Mouse (Mus musculus): ENCODE results near the gene Mcoln2. TPM values are rescaled to one million over a fixed set of nuclear protein-coding genes. Genes with fewer than 3 reads are reported as not detected.
"Not testable (repeated sequence)": the region's sequence is repeated elsewhere in the genome, so short reads cannot be mapped to it uniquely, and the experiment has no call there.

Gene Mcoln2
- polyA plus RNA-seq, 1 experiment: 0.07 TPM

DNA sequence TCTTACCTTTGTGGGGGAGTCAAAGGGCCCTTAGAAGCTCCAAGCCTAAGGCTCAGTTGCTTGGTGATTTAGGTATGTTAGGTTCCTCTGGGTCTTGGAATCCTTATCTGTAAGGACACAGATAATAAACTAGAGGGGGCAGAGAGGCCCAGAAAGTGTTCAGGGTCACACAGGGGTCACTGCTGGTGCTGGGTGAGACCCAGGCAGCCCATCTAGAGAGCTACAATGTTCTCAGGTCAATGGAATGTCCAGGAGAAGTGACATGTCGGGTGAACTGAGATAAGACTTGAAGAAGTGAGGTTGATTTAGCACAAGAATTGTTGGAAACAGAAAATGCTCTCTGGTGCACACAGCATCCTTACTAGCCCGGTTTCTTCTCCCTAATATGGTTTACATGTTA lies 54.7 kb downstream of the Mcoln2 start:
- TF ChIP-seq CTCF (IDR thresholded peaks at IDR 0.05; ENCODE audit: borderline replicate concordance, insufficient read depth, low read depth, low read length) (no peak), POLR2A (IDR thresholded peaks at IDR 0.05; ENCODE audit: borderline replicate concordance, insufficient read depth, low read length) (no peak)
- H3K4me3 ChIP-seq (replicated peaks; ENCODE audit: insufficient read depth, low read depth, low read length): no peak overlapping the region
- H3K4me1 ChIP-seq (ENCODE audit: control insufficient read depth, insufficient read depth, low read length): no peaks in the 10 kb centered on the region
- 88% methylated on average over 2 of the region's 2 CpGs for WGBS
- no peak for DNase-seq
- no peaks in the 10 kb centered on the region; the same call in 1 of the 2 replicates for H3K27me3 ChIP-seq (ENCODE audit: control insufficient read depth, insufficient read depth, low read length)
- H3K27ac ChIP-seq (ENCODE audit: insufficient read depth, low read length): no peak overlapping the region

- Histone ChIP-seq H3K4me1 (ENCODE audit: control insufficient read depth, insufficient read depth, low read length) (no peaks in the 10 kb centered on the region), H3K27ac (ENCODE audit: insufficient read depth, low read length) (no peak overlapping the region), H3K27me3 (ENCODE audit: control insufficient read depth, insufficient read depth, low read length) (no peaks in the 10 kb centered on the region; the same call in 1 of the 2 replicates), H3K4me3 (replicated peaks; ENCODE audit: insufficient read depth, low read depth, low read length) (no peak overlapping the region)
- TF ChIP-seq POLR2A (IDR thresholded peaks at IDR 0.05; ENCODE audit: borderline replicate concordance, insufficient read depth, low read length) (no peak), CTCF (IDR thresholded peaks at IDR 0.05; ENCODE audit: borderline replicate concordance, insufficient read depth, low read depth, low read length) (no peak)
- WGBS: 72% methylated on average over 11 of the region's 11 CpGs
- no peak for DNase-seq
Observed at GRCm38 (mm10) chr3:146205305-146205704, 55.7 kb downstream of the Mcoln2 start.

DNA sequence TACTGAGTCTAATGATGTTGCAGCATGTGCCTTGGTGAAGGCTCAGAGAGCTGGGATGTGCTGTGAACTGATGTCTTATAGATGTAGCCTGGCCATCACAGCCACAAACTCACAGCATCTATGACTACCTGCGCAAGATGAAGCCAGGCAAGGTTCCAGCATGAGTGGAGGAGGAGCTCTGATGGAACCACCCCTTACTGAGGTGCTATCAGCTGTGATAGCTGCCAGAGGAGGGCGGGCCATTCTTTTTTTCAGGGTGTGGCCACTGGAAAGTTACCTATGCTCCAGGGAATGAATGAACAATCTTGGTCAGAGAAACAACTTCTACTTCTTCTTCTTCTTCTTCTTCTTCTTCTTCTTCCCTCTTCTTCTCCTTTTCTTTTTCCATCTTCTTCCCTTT lies 57.0 kb downstream of the Mcoln2 start:
- Histone ChIP-seq H3K27ac (ENCODE audit: insufficient read depth, low read length) (no peak overlapping the region), H3K4me3 (replicated peaks; ENCODE audit: insufficient read depth, low read depth, low read length) (no peak overlapping the region), H3K27me3 (ENCODE audit: control insufficient read depth, insufficient read depth, low read length) (no peaks in the 10 kb centered on the region), H3K4me1 (ENCODE audit: control insufficient read depth, insufficient read depth, low read length) (no peaks in the 10 kb centered on the region)
- no peak for DNase-seq
- TF ChIP-seq POLR2A (IDR thresholded peaks at IDR 0.05; ENCODE audit: borderline replicate concordance, insufficient read depth, low read length) (no peak), CTCF (IDR thresholded peaks at IDR 0.05; ENCODE audit: borderline replicate concordance, insufficient read depth, low read depth, low read length) (no peak)
- 76% methylated on average over 2 of the region's 2 CpGs for WGBS

DNA sequence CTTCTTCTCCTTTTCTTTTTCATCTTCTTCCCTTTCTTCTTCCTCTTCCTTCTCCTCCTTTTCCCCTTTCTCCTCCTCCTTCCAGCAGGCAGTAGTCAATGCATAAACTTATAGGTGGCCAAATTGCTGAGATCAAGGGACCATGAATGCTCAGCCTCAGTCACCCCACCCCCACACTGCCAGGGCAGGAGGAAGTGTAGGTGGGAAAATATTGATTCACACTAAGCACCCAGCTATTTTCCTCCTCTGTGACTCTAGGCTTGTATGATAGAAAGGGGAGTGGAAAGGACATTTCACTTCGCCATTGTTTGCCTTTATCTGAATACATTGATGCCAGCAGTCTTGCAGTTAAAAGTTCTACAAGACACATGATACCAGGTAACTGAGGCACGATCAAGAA lies 57.8 kb downstream of the Mcoln2 start:
- Histone ChIP-seq H3K4me3 (replicated peaks; ENCODE audit: insufficient read depth, low read depth, low read length) (no peak overlapping the region), H3K4me1 (ENCODE audit: control insufficient read depth, insufficient read depth, low read length) (no peaks in the 10 kb centered on the region), H3K27me3 (ENCODE audit: control insufficient read depth, insufficient read depth, low read length) (no peaks in the 10 kb centered on the region), H3K27ac (ENCODE audit: insufficient read depth, low read length) (no peak overlapping the region)
- DNase-seq: no peak
- 75% methylated on average over 2 of the region's 2 CpGs for WGBS
- no peak for TF ChIP-seq POLR2A (IDR thresholded peaks at IDR 0.05; ENCODE audit: borderline replicate concordance, insufficient read depth, low read length)
- TF ChIP-seq CTCF (IDR thresholded peaks at IDR 0.05; ENCODE audit: borderline replicate concordance, insufficient read depth, low read depth, low read length): no peak

DNA sequence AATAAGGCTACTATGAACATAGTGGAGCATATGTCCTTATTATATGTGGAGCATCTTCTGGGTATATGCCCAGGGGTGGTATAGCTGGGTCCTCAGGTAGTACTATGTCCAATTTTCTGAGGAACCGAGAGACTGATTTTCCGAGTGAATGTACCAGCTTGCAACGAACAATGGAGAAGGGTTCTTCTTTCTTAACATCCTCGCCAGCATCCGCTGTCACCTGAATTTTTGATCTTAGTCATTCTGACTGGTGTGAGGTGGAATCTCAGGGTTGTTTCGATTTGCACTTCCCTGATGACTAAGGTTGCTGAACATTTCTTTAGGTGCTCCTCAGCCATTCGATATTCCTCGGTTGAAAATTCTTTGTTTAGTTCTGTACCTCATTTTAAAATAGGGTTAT lies 60.1 kb downstream of the Mcoln2 start:
- not testable (repeated sequence) for DNase-seq; H3K4me3 ChIP-seq (replicated peaks; ENCODE audit: insufficient read depth, low read depth, low read length); H3K27me3 ChIP-seq (ENCODE audit: control insufficient read depth, insufficient read depth, low read length); H3K4me1 ChIP-seq (ENCODE audit: control insufficient read depth, insufficient read depth, low read length); H3K27ac ChIP-seq (ENCODE audit: insufficient read depth, low read length)
- 95% methylated on average over 8 of the region's 8 CpGs for WGBS

DNA sequence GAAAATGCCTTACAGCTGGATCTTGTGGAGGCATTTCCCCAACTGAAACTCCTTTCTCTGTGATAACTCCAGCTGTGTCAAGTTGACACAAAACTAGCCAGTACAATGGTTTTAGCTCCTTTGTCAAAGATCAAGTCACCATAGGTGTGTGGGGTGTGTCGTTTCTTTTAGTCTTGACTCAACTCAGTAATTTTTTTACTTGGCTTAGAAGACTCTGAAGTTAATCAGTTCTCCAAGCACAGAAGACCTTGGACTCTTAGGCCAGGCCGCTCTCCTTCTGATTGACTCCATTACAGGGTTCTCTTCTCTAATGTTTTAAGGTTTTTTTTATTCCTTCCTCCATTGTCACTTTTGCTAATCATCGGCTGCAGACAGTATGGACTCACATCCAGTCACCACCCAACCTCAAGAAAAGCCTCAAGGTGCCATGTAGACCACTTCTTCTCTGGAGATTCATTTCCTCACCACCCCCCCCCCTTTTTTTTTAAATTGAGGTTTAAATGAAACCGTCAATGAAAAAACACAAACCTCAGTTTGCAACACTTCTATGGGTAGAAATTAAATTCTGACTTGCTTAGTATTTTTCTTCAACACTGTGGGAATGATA lies 61.6 kb downstream of the Mcoln2 start:
- WGBS: 91% methylated on average over 4 of the region's 4 CpGs
- H3K4me3 ChIP-seq (replicated peaks; ENCODE audit: insufficient read depth, low read depth, low read length): no peak overlapping the region
- no peak for DNase-seq

DNA sequence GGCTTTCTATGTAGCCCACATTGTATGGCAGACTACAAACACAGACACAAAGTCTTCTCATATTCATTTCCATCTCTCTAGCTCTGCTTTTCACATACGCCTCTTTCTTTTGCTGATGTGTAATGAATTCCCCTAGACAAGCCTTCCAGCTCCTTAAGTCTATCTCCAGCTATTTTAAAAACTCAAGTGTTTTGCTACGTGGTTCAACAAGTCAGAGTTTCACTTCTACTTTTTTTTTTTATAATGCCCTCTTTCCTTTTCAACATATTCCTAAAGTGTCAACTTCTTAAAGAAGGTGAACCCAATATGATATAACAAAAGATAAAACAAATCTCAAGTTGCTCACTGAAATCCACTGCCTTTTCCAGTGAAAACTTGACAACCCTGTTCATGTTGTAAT lies 62.3 kb downstream of the Mcoln2 start:
- WGBS: 79% methylated on average over 2 of the region's 2 CpGs
- DNase-seq: no peak
- Histone ChIP-seq H3K4me1 (ENCODE audit: control insufficient read depth, insufficient read depth, low read length) (no peaks in the 10 kb centered on the region), H3K4me3 (replicated peaks; ENCODE audit: insufficient read depth, low read depth, low read length) (no peak overlapping the region), H3K27me3 (ENCODE audit: control insufficient read depth, insufficient read depth, low read length) (no peaks in the 10 kb centered on the region), H3K27ac (ENCODE audit: insufficient read depth, low read length) (no peak overlapping the region)
- TF ChIP-seq CTCF (IDR thresholded peaks at IDR 0.05; ENCODE audit: borderline replicate concordance, insufficient read depth, low read depth, low read length) (no peak), POLR2A (IDR thresholded peaks at IDR 0.05; ENCODE audit: borderline replicate concordance, insufficient read depth, low read length) (no peak)

More for the DNA sequence above, 61.6 kb downstream of the Mcoln2 start:
- Histone ChIP-seq H3K27me3 (ENCODE audit: control insufficient read depth, insufficient read depth, low read length) (no peaks in the 10 kb centered on the region), H3K4me1 (ENCODE audit: control insufficient read depth, insufficient read depth, low read length) (no peaks in the 10 kb centered on the region), H3K27ac (ENCODE audit: insufficient read depth, low read length) (no peak overlapping the region)
- TF ChIP-seq POLR2A (IDR thresholded peaks at IDR 0.05; ENCODE audit: borderline replicate concordance, insufficient read depth, low read length) (no peak), CTCF (IDR thresholded peaks at IDR 0.05; ENCODE audit: borderline replicate concordance, insufficient read depth, low read depth, low read length) (no peak)

- Histone ChIP-seq H3K4me1 (ENCODE audit: control insufficient read depth, insufficient read depth, low read length) (no peaks in the 10 kb centered on the region), H3K4me3 (replicated peaks; ENCODE audit: insufficient read depth, low read depth, low read length) (no peak overlapping the region), H3K27me3 (ENCODE audit: control insufficient read depth, insufficient read depth, low read length) (no peaks in the 10 kb centered on the region), H3K27ac (ENCODE audit: insufficient read depth, low read length) (no peak overlapping the region)
- 71% methylated on average over 5 of the region's 5 CpGs for whole genome bisulfite sequencing
- TF ChIP-seq POLR2A (IDR thresholded peaks at IDR 0.05; ENCODE audit: borderline replicate concordance, insufficient read depth, low read length) (no peak), CTCF (IDR thresholded peaks at IDR 0.05; ENCODE audit: borderline replicate concordance, insufficient read depth, low read depth, low read length) (no peak)
- no peak for DNase-seq
Observed at GRCm38 (mm10) chr3:146213336-146213735, 63.7 kb downstream of the Mcoln2 start.

Measured in cerebellum, adult 2 months (tissue).